Mouse (Mus musculus): ENCODE data around the gene Dera. TPM values are rescaled to one million over a fixed set of nuclear protein-coding genes. Genes with fewer than 3 reads are reported as not detected.

Gene Dera
- polyA plus RNA-seq, 1 experiment: 25.9 TPM

- TF ChIP-seq CTCF (IDR thresholded peaks at IDR 0.05; ENCODE audit: low read depth, low read length): no peak
- TF ChIP-seq POLR2A (IDR thresholded peaks at IDR 0.05; ENCODE audit: borderline replicate concordance, low read depth, low read length): no peak
- no peaks in the 10 kb centered on the region for H3K4me1 ChIP-seq (ENCODE audit: control insufficient read depth, insufficient read depth, low read length)
Observed at GRCm38 (mm10) chr6:137775159-137775558, 20.8 kb downstream of the Dera start.

GRCm38 (mm10) chr6:137776981-137777380, 22.6 kb downstream of the Dera start:
- Histone ChIP-seq H3K4me3 (ENCODE audit: insufficient read depth, low read length) (no peak overlapping the region), H3K27ac (ENCODE audit: insufficient read depth, low read depth, low read length) (no peak overlapping the region), H3K4me1 (ENCODE audit: control insufficient read depth, insufficient read depth, low read length) (no peaks in the 10 kb centered on the region)
- no peak for TF ChIP-seq CTCF (IDR thresholded peaks at IDR 0.05; ENCODE audit: low read depth, low read length)
- no peak for TF ChIP-seq POLR2A (IDR thresholded peaks at IDR 0.05; ENCODE audit: borderline replicate concordance, low read depth, low read length)

More at GRCm38 (mm10) chr6:137775159-137775558, 20.8 kb downstream of the Dera start:
- no peak overlapping the region for H3K4me3 ChIP-seq (ENCODE audit: insufficient read depth, low read length)
- no peak overlapping the region for H3K27ac ChIP-seq (ENCODE audit: insufficient read depth, low read depth, low read length)

GRCm38 (mm10) chr6:137783899-137784637, 29.7 kb downstream of the Dera start:
- TF ChIP-seq POLR2A (IDR thresholded peaks at IDR 0.05; ENCODE audit: borderline replicate concordance, low read depth, low read length): no peak
- no peak for TF ChIP-seq CTCF (IDR thresholded peaks at IDR 0.05; ENCODE audit: low read depth, low read length)
- Histone ChIP-seq H3K27ac (ENCODE audit: insufficient read depth, low read depth, low read length) (peak overlapping the region; percentile 36), H3K4me1 (ENCODE audit: control insufficient read depth, insufficient read depth, low read length) (peaks cover 11% of the 10 kb centered on the region), H3K4me3 (ENCODE audit: insufficient read depth, low read length) (no peak overlapping the region)

- no peak overlapping the region for H3K4me3 ChIP-seq (ENCODE audit: insufficient read depth, low read length)
- peaks cover 8% of the 10 kb centered on the region for H3K4me1 ChIP-seq (ENCODE audit: control insufficient read depth, insufficient read depth, low read length)
- TF ChIP-seq POLR2A (IDR thresholded peaks at IDR 0.05; ENCODE audit: borderline replicate concordance, low read depth, low read length): no peak
- TF ChIP-seq CTCF (IDR thresholded peaks at IDR 0.05; ENCODE audit: low read depth, low read length): no peak
- no peak overlapping the region for H3K27ac ChIP-seq (ENCODE audit: insufficient read depth, low read depth, low read length)
Observed at GRCm38 (mm10) chr6:137788976-137789590, 34.7 kb downstream of the Dera start.

- no peak overlapping the region for H3K27ac ChIP-seq (ENCODE audit: insufficient read depth, low read depth, low read length)
- TF ChIP-seq POLR2A (IDR thresholded peaks at IDR 0.05; ENCODE audit: borderline replicate concordance, low read depth, low read length) (no peak), CTCF (IDR thresholded peaks at IDR 0.05; ENCODE audit: low read depth, low read length) (no peak)
- H3K4me1 ChIP-seq (ENCODE audit: control insufficient read depth, insufficient read depth, low read length): peaks cover 4% of the 10 kb centered on the region; the same call in 1 of the 2 replicates
- H3K4me3 ChIP-seq (ENCODE audit: insufficient read depth, low read length): no peak overlapping the region
Observed at GRCm38 (mm10) chr6:137789658-137790057, 35.3 kb downstream of the Dera start.

- TF ChIP-seq CTCF (IDR thresholded peaks at IDR 0.05; ENCODE audit: low read depth, low read length) (no peak), POLR2A (IDR thresholded peaks at IDR 0.05; ENCODE audit: borderline replicate concordance, low read depth, low read length) (no peak)
- no peaks in the 10 kb centered on the region for H3K4me1 ChIP-seq (ENCODE audit: control insufficient read depth, insufficient read depth, low read length)
- no peak overlapping the region for H3K4me3 ChIP-seq (ENCODE audit: insufficient read depth, low read length)
- H3K27ac ChIP-seq (ENCODE audit: insufficient read depth, low read depth, low read length): no peak overlapping the region
Observed at GRCm38 (mm10) chr6:137795494-137795893, 41.1 kb downstream of the Dera start.

- Histone ChIP-seq H3K4me3 (ENCODE audit: insufficient read depth, low read length) (no peak overlapping the region), H3K27ac (ENCODE audit: insufficient read depth, low read depth, low read length) (no peak overlapping the region), H3K4me1 (ENCODE audit: control insufficient read depth, insufficient read depth, low read length) (no peaks in the 10 kb centered on the region)
- TF ChIP-seq CTCF (IDR thresholded peaks at IDR 0.05; ENCODE audit: low read depth, low read length) (no peak), POLR2A (IDR thresholded peaks at IDR 0.05; ENCODE audit: borderline replicate concordance, low read depth, low read length) (no peak)
Observed at GRCm38 (mm10) chr6:137796596-137797567, 42.5 kb downstream of the Dera start.

GRCm38 (mm10) chr6:137799253-137799652, 44.9 kb downstream of the Dera start:
- TF ChIP-seq POLR2A (IDR thresholded peaks at IDR 0.05; ENCODE audit: borderline replicate concordance, low read depth, low read length) (no peak), CTCF (IDR thresholded peaks at IDR 0.05; ENCODE audit: low read depth, low read length) (no peak)
- H3K4me3 ChIP-seq (ENCODE audit: insufficient read depth, low read length): no peak overlapping the region
- no peaks in the 10 kb centered on the region for H3K4me1 ChIP-seq (ENCODE audit: control insufficient read depth, insufficient read depth, low read length)
- no peak overlapping the region for H3K27ac ChIP-seq (ENCODE audit: insufficient read depth, low read depth, low read length)

GRCm38 (mm10) chr6:137803456-137804005, 49.2 kb downstream of the Dera start:
- TF ChIP-seq CTCF (IDR thresholded peaks at IDR 0.05; ENCODE audit: low read depth, low read length): no peak
- TF ChIP-seq POLR2A (IDR thresholded peaks at IDR 0.05; ENCODE audit: borderline replicate concordance, low read depth, low read length): no peak
- no peak overlapping the region for H3K4me3 ChIP-seq (ENCODE audit: insufficient read depth, low read length)
- H3K27ac ChIP-seq (ENCODE audit: insufficient read depth, low read depth, low read length): no peak overlapping the region
- H3K4me1 ChIP-seq (ENCODE audit: control insufficient read depth, insufficient read depth, low read length): no peaks in the 10 kb centered on the region
